Mouse (Mus musculus): ENCODE results near the gene Kit.

GRCm38 (mm10) chr5:75599991-75600390, 25.3 kb downstream of the Kit start:
- no peak for TF ChIP-seq CTCF (IDR thresholded peaks at IDR 0.05; ENCODE audit: borderline replicate concordance, control insufficient read depth, extremely low read depth, insufficient read depth, low read length, poor library complexity)
- no peak for TF ChIP-seq POLR2A (IDR thresholded peaks at IDR 0.05; ENCODE audit: control insufficient read depth, extremely low read depth, insufficient read depth, low read length, poor library complexity)

All from thymus, adult 2 months (tissue).